Mouse (Mus musculus) lung, postnatal 0 days (tissue): ENCODE measurements at regions not wholly inside any gene's neighbourhood (a gene's known extent, or its start where the extent isn't known, plus 50 kb on each side); places are given as distances from the start of the nearest gene placed in this dataset.

Experiments used
- CTCF ChIP-seq: IDR thresholded peaks from 2 replicates; pipeline ENCODE4 v1.5.1; 2016; ENCODE audit warnings: antibody characterized with exemption, mild to moderate bottlenecking
- EP300 ChIP-seq: IDR thresholded peaks from 2 replicates; pipeline ENCODE4 v1.6.1; 2016; ENCODE audit warnings: antibody characterized with exemption, mild to moderate bottlenecking, control low read depth

- no peak for TF ChIP-seq CTCF
- no peak for TF ChIP-seq EP300
Observed at GRCm38 (mm10) chr2:73985911-73986250, 74.8 kb upstream of the Atp5g3 start.
